Mouse (Mus musculus): ENCODE data around the gene Zfp61. TPM values are rescaled to one million over a fixed set of nuclear protein-coding genes. Genes with fewer than 3 reads are reported as not detected.
"Not testable (repeated sequence)": the region's sequence is repeated elsewhere in the genome, so short reads cannot be mapped to it uniquely, and the experiment has no call there.

The Zfp61 gene
- polyA plus RNA-seq, 1 experiment, result 1.5 TPM

DNA sequence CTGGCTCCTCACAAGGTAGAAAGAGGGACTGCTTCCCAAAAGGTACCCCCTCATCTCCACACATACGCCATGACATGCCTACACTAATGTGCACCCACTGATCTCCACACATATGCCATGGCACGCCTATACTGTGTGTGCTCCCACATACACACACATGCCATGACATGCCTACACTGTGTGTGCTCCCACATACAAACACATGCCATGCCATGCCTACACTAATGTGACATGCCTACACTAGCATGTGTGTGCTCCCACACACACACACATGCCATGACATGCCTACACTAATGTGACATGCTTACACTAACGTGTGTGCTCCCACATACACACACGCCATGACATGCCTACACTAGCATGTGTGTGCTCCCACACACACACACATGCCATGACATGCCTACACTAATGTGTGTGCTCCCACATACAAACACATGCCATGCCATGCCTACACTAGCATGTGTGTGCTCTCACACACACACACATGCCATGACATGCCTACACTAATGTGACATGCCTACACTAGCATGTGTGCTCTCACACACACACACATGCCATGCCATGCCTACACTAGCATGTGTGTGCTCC, 10.8 kb downstream of the Zfp61 start:
- WGBS, result 98% methylated on average over 4 of the region's 4 CpGs
- H3K27ac ChIP-seq (ENCODE audit: insufficient read depth, low read depth, low read length), result no peak overlapping the region
- H3K36me3 ChIP-seq (ENCODE audit: control insufficient read depth, insufficient read depth, low read length), result peaks cover 6% of the 10 kb centered on the region; the same call in 1 of the 2 replicates
- H3K27me3 ChIP-seq (ENCODE audit: control insufficient read depth, insufficient read depth, low read length), result no peaks in the 10 kb centered on the region
- no peak overlapping the region for H3K4me3 ChIP-seq (ENCODE audit: low read depth, low read length)
- no peaks in the 10 kb centered on the region for H3K4me1 ChIP-seq (ENCODE audit: control insufficient read depth, insufficient read depth, insufficient read length, low read length)
- TF ChIP-seq CTCF (IDR thresholded peaks at IDR 0.05; ENCODE audit: extremely low read depth, insufficient read length, insufficient replicate concordance, low read depth, low read length) (no peak), POLR2A (IDR thresholded peaks at IDR 0.05; ENCODE audit: low read depth, low read length) (no peak)

DNA sequence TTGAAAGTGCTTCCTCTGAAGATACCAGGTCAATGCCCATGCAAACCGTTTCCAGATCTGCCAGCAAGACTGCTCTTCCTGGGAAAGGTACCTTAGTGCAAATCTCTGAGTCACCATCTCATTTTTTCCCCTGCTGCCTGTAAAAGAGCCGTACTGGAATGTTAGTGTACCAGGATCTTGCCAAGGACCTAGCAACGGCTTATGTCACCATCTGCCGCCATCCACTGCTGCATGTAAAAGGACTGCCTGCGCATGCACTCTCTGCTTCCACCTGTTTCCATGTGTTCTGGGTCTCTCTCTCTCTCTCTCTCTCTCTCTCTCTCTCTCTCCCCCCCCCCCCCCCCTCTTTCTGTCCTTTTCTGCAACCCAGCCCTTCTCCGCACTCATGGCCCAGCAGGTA, 12.5 kb downstream of the Zfp61 start:
- WGBS, result 88% methylated on average over 6 of the region's 6 CpGs

DNA sequence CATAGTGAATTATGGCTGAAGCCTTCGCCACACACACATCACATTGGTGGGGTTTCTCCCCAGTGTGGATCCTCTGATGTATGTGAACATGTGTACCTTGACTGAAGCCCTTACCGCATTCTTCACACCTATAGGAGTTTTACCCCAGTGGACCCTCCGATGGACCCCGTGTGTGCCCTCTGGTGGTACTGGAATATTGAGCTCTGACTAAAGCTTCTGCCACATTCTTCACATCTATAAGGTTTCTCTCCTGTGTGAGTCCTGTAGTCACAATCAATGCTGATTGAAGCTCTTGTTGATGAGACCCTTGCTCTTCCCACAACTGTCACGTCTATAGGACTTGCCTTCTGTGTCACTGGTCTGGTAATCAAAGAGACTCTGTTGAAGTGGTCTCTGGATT, 13.4 kb downstream of the Zfp61 start:
- H3K27ac ChIP-seq (ENCODE audit: insufficient read depth, low read depth, low read length), result no peak overlapping the region
- WGBS, result 84% methylated on average over 5 of the region's 5 CpGs

More for the DNA sequence above, 12.5 kb downstream of the Zfp61 start:
- H3K27me3 ChIP-seq (ENCODE audit: control insufficient read depth, insufficient read depth, low read length), result no peaks in the 10 kb centered on the region
- no peak overlapping the region for H3K27ac ChIP-seq (ENCODE audit: insufficient read depth, low read depth, low read length)
- no peak for TF ChIP-seq CTCF (IDR thresholded peaks at IDR 0.05; ENCODE audit: extremely low read depth, insufficient read length, insufficient replicate concordance, low read depth, low read length)
- no peak for TF ChIP-seq POLR2A (IDR thresholded peaks at IDR 0.05; ENCODE audit: low read depth, low read length)
- peaks cover 6% of the 10 kb centered on the region; the same call in 1 of the 2 replicates for H3K36me3 ChIP-seq (ENCODE audit: control insufficient read depth, insufficient read depth, low read length)
- no peak overlapping the region for H3K4me3 ChIP-seq (ENCODE audit: low read depth, low read length)
- no peaks in the 10 kb centered on the region for H3K4me1 ChIP-seq (ENCODE audit: control insufficient read depth, insufficient read depth, insufficient read length, low read length)

GRCm38 (mm10) chr7:24286916-24287315, 14.1 kb downstream of the Zfp61 start:
- Histone ChIP-seq H3K27me3 (ENCODE audit: control insufficient read depth, insufficient read depth, low read length) (no peaks in the 10 kb centered on the region), H3K4me3 (ENCODE audit: low read depth, low read length) (no peak overlapping the region), H3K36me3 (ENCODE audit: control insufficient read depth, insufficient read depth, low read length) (peaks cover 3% of the 10 kb centered on the region; the same call in 1 of the 2 replicates), H3K27ac (ENCODE audit: insufficient read depth, low read depth, low read length) (no peak overlapping the region), H3K4me1 (ENCODE audit: control insufficient read depth, insufficient read depth, insufficient read length, low read length) (no peaks in the 10 kb centered on the region)
- TF ChIP-seq CTCF (IDR thresholded peaks at IDR 0.05; ENCODE audit: extremely low read depth, insufficient read length, insufficient replicate concordance, low read depth, low read length) (no peak), POLR2A (IDR thresholded peaks at IDR 0.05; ENCODE audit: low read depth, low read length) (no peak)
- 69% methylated on average over 4 of the region's 4 CpGs for WGBS

More for the DNA sequence above, 13.4 kb downstream of the Zfp61 start:
- Histone ChIP-seq H3K4me3 (ENCODE audit: low read depth, low read length) (no peak overlapping the region), H3K36me3 (ENCODE audit: control insufficient read depth, insufficient read depth, low read length) (peaks cover 6% of the 10 kb centered on the region; the same call in 1 of the 2 replicates), H3K27me3 (ENCODE audit: control insufficient read depth, insufficient read depth, low read length) (no peaks in the 10 kb centered on the region), H3K4me1 (ENCODE audit: control insufficient read depth, insufficient read depth, insufficient read length, low read length) (no peaks in the 10 kb centered on the region)
- TF ChIP-seq POLR2A (IDR thresholded peaks at IDR 0.05; ENCODE audit: low read depth, low read length) (no peak), CTCF (IDR thresholded peaks at IDR 0.05; ENCODE audit: extremely low read depth, insufficient read length, insufficient replicate concordance, low read depth, low read length) (no peak)

GRCm38 (mm10) chr7:24286090-24286489, 14.9 kb downstream of the Zfp61 start:
- WGBS, result 47% methylated on average over 4 of the region's 4 CpGs
- Histone ChIP-seq H3K27me3 (ENCODE audit: control insufficient read depth, insufficient read depth, low read length) (no peaks in the 10 kb centered on the region), H3K4me1 (ENCODE audit: control insufficient read depth, insufficient read depth, insufficient read length, low read length) (no peaks in the 10 kb centered on the region), H3K36me3 (ENCODE audit: control insufficient read depth, insufficient read depth, low read length) (0 out of 2 replicates have a peak, but pooled peaks cover 1% of the 10 kb centered on the region), H3K4me3 (ENCODE audit: low read depth, low read length) (no peak overlapping the region), H3K27ac (ENCODE audit: insufficient read depth, low read depth, low read length) (no peak overlapping the region)
- no peak for TF ChIP-seq POLR2A (IDR thresholded peaks at IDR 0.05; ENCODE audit: low read depth, low read length)
- peak; percentile 44; the same call in 1 of the 2 replicates for TF ChIP-seq CTCF (IDR thresholded peaks at IDR 0.05; ENCODE audit: extremely low read depth, insufficient read length, insufficient replicate concordance, low read depth, low read length)

DNA sequence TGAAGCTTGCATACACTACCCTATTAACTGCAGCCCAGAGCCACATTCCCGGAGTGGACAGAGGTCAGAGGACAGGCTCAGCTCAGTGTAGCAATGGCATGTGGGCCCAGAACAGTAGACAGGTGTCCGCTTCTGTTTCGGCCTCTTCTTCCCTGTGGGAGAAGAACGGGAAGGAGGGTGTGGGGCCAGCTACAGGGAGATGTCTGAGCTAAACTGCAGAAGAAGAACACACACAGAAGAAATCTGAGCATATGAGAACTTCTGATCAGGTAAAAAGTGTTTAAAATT, 20.2 kb downstream of the Zfp61 start:
- no peaks in the 10 kb centered on the region for H3K27me3 ChIP-seq (ENCODE audit: control insufficient read depth, insufficient read depth, low read length)
- H3K4me3 ChIP-seq (ENCODE audit: low read depth, low read length), result no peak overlapping the region
- no peak overlapping the region for H3K27ac ChIP-seq (ENCODE audit: insufficient read depth, low read depth, low read length)
- H3K36me3 ChIP-seq (ENCODE audit: control insufficient read depth, insufficient read depth, low read length), result no peaks in the 10 kb centered on the region
- H3K4me1 ChIP-seq (ENCODE audit: control insufficient read depth, insufficient read depth, insufficient read length, low read length), result no peaks in the 10 kb centered on the region
- 54% methylated on average over 4 of the region's 4 CpGs for WGBS
- TF ChIP-seq POLR2A (IDR thresholded peaks at IDR 0.05; ENCODE audit: low read depth, low read length), result no peak

- H3K27me3 ChIP-seq (ENCODE audit: control insufficient read depth, insufficient read depth, low read length), result no peaks in the 10 kb centered on the region
- no peak overlapping the region for H3K27ac ChIP-seq (ENCODE audit: insufficient read depth, low read depth, low read length)
- no peak for TF ChIP-seq CTCF (IDR thresholded peaks at IDR 0.05; ENCODE audit: extremely low read depth, insufficient read length, insufficient replicate concordance, low read depth, low read length)
- TF ChIP-seq POLR2A (IDR thresholded peaks at IDR 0.05; ENCODE audit: low read depth, low read length), result no peak
- no peaks in the 10 kb centered on the region for H3K4me1 ChIP-seq (ENCODE audit: control insufficient read depth, insufficient read depth, insufficient read length, low read length)
- WGBS, result 55% methylated on average over 10 of the region's 10 CpGs
- no peaks in the 10 kb centered on the region for H3K36me3 ChIP-seq (ENCODE audit: control insufficient read depth, insufficient read depth, low read length)
- H3K4me3 ChIP-seq (ENCODE audit: low read depth, low read length), result no peak overlapping the region
Measured at GRCm38 (mm10) chr7:24280031-24280857, 20.8 kb downstream of the Zfp61 start.

DNA sequence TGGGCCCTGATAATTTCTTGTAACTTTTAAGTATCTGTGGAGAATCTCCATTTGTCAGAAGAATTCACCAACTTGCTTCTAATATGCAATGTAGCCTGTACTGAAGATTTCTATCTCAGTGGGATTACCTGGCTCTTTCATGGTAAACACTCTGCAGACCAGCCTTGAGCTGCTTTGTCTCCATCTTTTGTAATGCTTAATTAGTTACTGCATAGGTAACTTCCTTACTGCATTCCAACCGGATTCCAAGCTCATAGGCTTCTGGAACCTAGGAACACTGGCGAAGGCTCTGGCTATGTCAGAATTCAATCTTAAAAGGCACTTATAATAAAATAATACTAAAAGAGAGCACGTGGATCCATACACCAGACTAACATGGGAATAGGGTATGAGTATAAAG, 22.3 kb downstream of the Zfp61 start:
- not testable (repeated sequence) for H3K27me3 ChIP-seq (ENCODE audit: control insufficient read depth, insufficient read depth, low read length); H3K36me3 ChIP-seq (ENCODE audit: control insufficient read depth, insufficient read depth, low read length); H3K27ac ChIP-seq (ENCODE audit: insufficient read depth, low read depth, low read length); H3K4me3 ChIP-seq (ENCODE audit: low read depth, low read length); H3K4me1 ChIP-seq (ENCODE audit: control insufficient read depth, insufficient read depth, insufficient read length, low read length)
- WGBS, result 86% methylated on average over 3 of the region's 3 CpGs

Measured in small intestine, adult 2 months (tissue).